Mouse (Mus musculus): ENCODE measurements around the gene Ric3. TPM values are rescaled to one million over a fixed set of nuclear protein-coding genes. Genes with fewer than 3 reads are reported as not detected.

Gene Ric3
- polyA plus RNA-seq, 1 experiment from 2014 or later = 0.33 TPM

GRCm38 (mm10) chr7:109001971-109002370, 81.2 kb downstream of the Ric3 start:
- DNase-seq = no peak
- H3K27ac ChIP-seq (ENCODE audit: low read depth) = no peak overlapping the region
- no peak overlapping the region for H3K4me2 ChIP-seq (ENCODE audit: low read depth, low read length)
- H3K27me3 ChIP-seq (ENCODE audit: insufficient read depth, low read length) = peaks cover 2% of the 10 kb centered on the region; the same call in 1 of the 2 replicates
- no peak overlapping the region for H3K4me3 ChIP-seq (ENCODE audit: low read depth, low read length)
- no peak overlapping the region for H3K9ac ChIP-seq (replicated peaks)
- WGBS (ENCODE audit: insufficient replicate concordance) = 73% methylated on average over 4 of the region's 4 CpGs
- no peak for TF ChIP-seq EP300 (IDR thresholded peaks at IDR 0.05; ENCODE audit: low read depth)
- no peak for TF ChIP-seq CTCF (IDR thresholded peaks at IDR 0.05; ENCODE audit: low read depth)
- no peaks in the 10 kb centered on the region for H3K9me3 ChIP-seq (ENCODE audit: low read length)
- no peak for ATAC-seq
- H3K4me1 ChIP-seq (ENCODE audit: insufficient read depth) = no peaks in the 10 kb centered on the region
- H3K36me3 ChIP-seq (replicated peaks; ENCODE audit: insufficient read depth, low read length) = no peaks in the 10 kb centered on the region

DNA sequence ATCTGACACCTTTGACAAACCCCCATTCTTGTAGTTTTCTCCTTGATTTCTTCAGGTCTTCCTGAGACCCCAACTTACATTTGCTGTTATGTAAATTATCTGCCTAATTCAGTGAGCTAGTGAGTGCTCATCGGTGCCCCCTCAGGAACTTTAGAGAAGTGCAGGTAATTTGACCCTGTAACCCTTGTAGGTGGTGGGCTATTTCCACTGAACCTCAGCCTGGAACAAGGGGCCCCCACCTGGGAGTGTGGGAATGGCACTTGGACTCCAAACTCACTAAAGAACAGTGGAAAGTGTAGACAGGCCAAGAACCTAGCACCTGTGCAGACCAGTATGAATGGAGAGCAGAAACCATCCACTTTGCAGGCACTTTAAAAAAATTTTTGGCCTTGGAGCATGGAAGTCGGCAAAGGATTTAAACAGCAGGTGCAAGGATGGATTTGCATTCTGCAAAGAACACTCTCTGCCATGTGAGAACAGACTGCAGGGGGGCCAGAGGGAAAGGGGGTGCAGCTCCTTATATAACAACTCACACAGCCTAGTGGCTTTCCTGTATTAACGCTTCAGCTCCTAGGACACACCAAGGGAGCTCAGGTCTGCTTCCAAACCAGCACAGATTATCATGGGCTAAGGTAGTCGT, 82.7 kb downstream of the Ric3 start:
- Histone ChIP-seq H3K4me1 (ENCODE audit: insufficient read depth) (no peaks in the 10 kb centered on the region), H3K9ac (replicated peaks) (no peak overlapping the region), H3K27me3 (ENCODE audit: insufficient read depth, low read length) (peaks cover 2% of the 10 kb centered on the region; the same call in 1 of the 2 replicates), H3K27ac (ENCODE audit: low read depth) (no peak overlapping the region), H3K36me3 (replicated peaks; ENCODE audit: insufficient read depth, low read length) (no peaks in the 10 kb centered on the region), H3K4me3 (ENCODE audit: low read depth, low read length) (no peak overlapping the region), H3K4me2 (ENCODE audit: low read depth, low read length) (no peak overlapping the region), H3K9me3 (ENCODE audit: low read length) (no peaks in the 10 kb centered on the region)
- WGBS (ENCODE audit: insufficient replicate concordance) = 43% methylated on average over 4 of the region's 4 CpGs
- DNase-seq (no peak), ATAC-seq (no peak)
- TF ChIP-seq EP300 (IDR thresholded peaks at IDR 0.05; ENCODE audit: low read depth) (no peak), CTCF (IDR thresholded peaks at IDR 0.05; ENCODE audit: low read depth) (peak; percentile 47)

GRCm38 (mm10) chr7:108996156-108996555, 87.0 kb downstream of the Ric3 start:
- Histone ChIP-seq H3K27ac (ENCODE audit: low read depth) (no peak overlapping the region), H3K36me3 (replicated peaks; ENCODE audit: insufficient read depth, low read length) (no peaks in the 10 kb centered on the region), H3K27me3 (ENCODE audit: insufficient read depth, low read length) (no peaks in the 10 kb centered on the region), H3K9me3 (ENCODE audit: low read length) (no peaks in the 10 kb centered on the region), H3K4me1 (ENCODE audit: insufficient read depth) (no peaks in the 10 kb centered on the region), H3K9ac (replicated peaks) (no peak overlapping the region), H3K4me3 (ENCODE audit: low read depth, low read length) (no peak overlapping the region), H3K4me2 (ENCODE audit: low read depth, low read length) (no peak overlapping the region)
- ATAC-seq (no peak), DNase-seq (no peak)
- WGBS (ENCODE audit: insufficient replicate concordance) = 60% methylated on average over 6 of the region's 6 CpGs
- TF ChIP-seq CTCF (IDR thresholded peaks at IDR 0.05; ENCODE audit: low read depth) = no peak
- no peak for TF ChIP-seq EP300 (IDR thresholded peaks at IDR 0.05; ENCODE audit: low read depth)

DNA sequence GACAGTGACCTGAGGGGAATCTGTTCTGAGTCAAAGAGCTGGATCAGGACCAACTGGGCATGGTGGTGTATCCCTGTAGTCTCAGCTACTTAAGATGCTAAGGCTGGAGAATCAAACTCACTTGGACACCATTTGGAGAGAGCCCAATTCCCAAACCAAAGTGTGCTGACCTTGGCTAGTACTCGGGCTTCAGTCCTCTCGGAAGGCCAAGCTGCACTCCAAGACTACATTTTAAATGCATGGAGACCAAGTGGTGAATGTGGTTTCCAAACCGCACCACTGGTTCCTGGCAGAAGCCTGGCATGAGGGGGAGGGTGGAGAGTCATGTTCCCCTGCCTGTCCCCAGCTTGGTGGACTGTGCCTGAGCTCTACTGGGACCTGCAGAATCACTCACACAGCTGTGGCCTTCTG, 89.2 kb downstream of the Ric3 start:
- Histone ChIP-seq H3K4me1 (ENCODE audit: insufficient read depth) (no peaks in the 10 kb centered on the region), H3K9me3 (ENCODE audit: low read length) (no peaks in the 10 kb centered on the region), H3K27me3 (ENCODE audit: insufficient read depth, low read length) (no peaks in the 10 kb centered on the region), H3K36me3 (replicated peaks; ENCODE audit: insufficient read depth, low read length) (no peaks in the 10 kb centered on the region), H3K4me2 (ENCODE audit: low read depth, low read length) (no peak overlapping the region), H3K9ac (replicated peaks) (no peak overlapping the region), H3K4me3 (ENCODE audit: low read depth, low read length) (no peak overlapping the region), H3K27ac (ENCODE audit: low read depth) (no peak overlapping the region)
- WGBS (ENCODE audit: insufficient replicate concordance) = 78% methylated on average over 3 of the region's 3 CpGs
- ATAC-seq (no peak), DNase-seq (no peak)
- TF ChIP-seq CTCF (IDR thresholded peaks at IDR 0.05; ENCODE audit: low read depth) (no peak), EP300 (IDR thresholded peaks at IDR 0.05; ENCODE audit: low read depth) (no peak)

GRCm38 (mm10) chr7:108993230-108993629, 89.9 kb downstream of the Ric3 start:
- Histone ChIP-seq H3K4me3 (ENCODE audit: low read depth, low read length) (no peak overlapping the region), H3K4me2 (ENCODE audit: low read depth, low read length) (no peak overlapping the region), H3K9ac (replicated peaks) (no peak overlapping the region), H3K9me3 (ENCODE audit: low read length) (no peaks in the 10 kb centered on the region), H3K36me3 (replicated peaks; ENCODE audit: insufficient read depth, low read length) (no peaks in the 10 kb centered on the region), H3K27me3 (ENCODE audit: insufficient read depth, low read length) (no peaks in the 10 kb centered on the region), H3K27ac (ENCODE audit: low read depth) (no peak overlapping the region), H3K4me1 (ENCODE audit: insufficient read depth) (no peaks in the 10 kb centered on the region)
- ATAC-seq = no peak
- WGBS (ENCODE audit: insufficient replicate concordance) = 73% methylated on average over 7 of the region's 7 CpGs
- TF ChIP-seq CTCF (IDR thresholded peaks at IDR 0.05; ENCODE audit: low read depth) = no peak
- TF ChIP-seq EP300 (IDR thresholded peaks at IDR 0.05; ENCODE audit: low read depth) = no peak
- no peak for DNase-seq

- ATAC-seq (no peak), DNase-seq (no peak)
- no peaks in the 10 kb centered on the region for H3K4me1 ChIP-seq (ENCODE audit: insufficient read depth)
- H3K4me3 ChIP-seq (ENCODE audit: low read depth, low read length) = no peak overlapping the region
- no peaks in the 10 kb centered on the region for H3K9me3 ChIP-seq (ENCODE audit: low read length)
- H3K4me2 ChIP-seq (ENCODE audit: low read depth, low read length) = no peak overlapping the region
- no peaks in the 10 kb centered on the region for H3K27me3 ChIP-seq (ENCODE audit: insufficient read depth, low read length)
- no peak overlapping the region for H3K9ac ChIP-seq (replicated peaks)
- H3K36me3 ChIP-seq (replicated peaks; ENCODE audit: insufficient read depth, low read length) = no peaks in the 10 kb centered on the region
- WGBS (ENCODE audit: insufficient replicate concordance) = 64% methylated on average over 9 of the region's 9 CpGs
- no peak overlapping the region for H3K27ac ChIP-seq (ENCODE audit: low read depth)
- no peak for TF ChIP-seq CTCF (IDR thresholded peaks at IDR 0.05; ENCODE audit: low read depth)
These were observed 91.9 kb downstream of the Ric3 start for GRCm38 (mm10) chr7:108991207-108991606.

All from liver, postnatal 0 days (tissue).